Mouse (Mus musculus) liver, adult 2 months (tissue): ENCODE data around the gene Pip4k2c. TPM values are rescaled to one million over a fixed set of nuclear protein-coding genes. Genes with fewer than 3 reads are reported as not detected.
A peak's percentile ranks its signal among the peaks of the same experiment; 100 is the strongest.

Experiments
- DNase-seq: peaks from one replicate; pipeline ENCODE4 v3.0.0-alpha.2; 2011; ENCODE audit warnings: low read depth, low spot score; ENCODE audit errors: extremely low read depth
- H3K27ac ChIP-seq: fragments of 200-500 bp; replicated peaks from 2 replicates; pipeline ENCODE4 v1.5.1; 2012; ENCODE audit warnings: low read depth, mild to moderate bottlenecking, control low read depth, inconsistent platforms, low read length; ENCODE audit not compliant: insufficient read depth
- H3K27me3 ChIP-seq: fragments of 200-500 bp; 2 replicates; pipeline ENCODE4 v1.6.1; 2012; ENCODE audit warnings: mild to moderate bottlenecking, moderate library complexity, low read length, inconsistent platforms; ENCODE audit not compliant: control insufficient read depth, insufficient read depth
- H3K36me3 ChIP-seq: fragments of 200-500 bp; 2 replicates; pipeline ENCODE4 v1.6.1; 2012; ENCODE audit warnings: low read length, inconsistent platforms; ENCODE audit not compliant: control insufficient read depth, insufficient read depth
- H3K4me1 ChIP-seq: fragments of 200-500 bp; 2 replicates; pipeline ENCODE4 v1.6.1; 2011; ENCODE audit warnings: low read length; ENCODE audit not compliant: control insufficient read depth, insufficient read depth
- H3K4me3 ChIP-seq: fragments of 200-500 bp; 2 replicates; pipeline ENCODE4 v1.5.1; 2011; ENCODE audit warnings: low read depth, mild to moderate bottlenecking, control low read depth, low read length, moderate library complexity; ENCODE audit not compliant: insufficient read depth
- H3K79me2 ChIP-seq: fragments of 200-500 bp; 2 replicates; pipeline ENCODE4 v1.6.1; 2012; ENCODE audit warnings: inconsistent platforms, mild to moderate bottlenecking, low read length, moderate library complexity; ENCODE audit not compliant: control insufficient read depth, insufficient read depth
- H3K9ac ChIP-seq: fragments of 200-500 bp; 2 replicates; pipeline ENCODE4 v1.6.1; 2012; ENCODE audit warnings: low read depth, mild to moderate bottlenecking, control low read depth, inconsistent platforms, low read length
- CTCF ChIP-seq: fragments of 200-500 bp; IDR thresholded peaks from 2 replicates; pipeline ENCODE4 v1.5.1; 2011; ENCODE audit warnings: low read depth, low read length, control low read depth
- POLR2A ChIP-seq: fragments of 200-500 bp; IDR thresholded peaks from 2 replicates; pipeline ENCODE4 v1.6.1; 2011; ENCODE audit warnings: low read length, control low read depth; ENCODE audit not compliant: insufficient read depth; ENCODE audit errors: extremely low read depth
- WGBS: fragments of 180-500 bp; shearing (Covaris S2); methylation state at CpG from one replicate; pipeline ENCODE4 v1.1.7; 2018; 5-methylcytosine and 5-hydroxymethylcytosine counted together
- polyA plus RNA-seq: library from polyadenylated mRNA; depleted of rRNA; stranded (reverse); fragments of >200 nt; gene quantifications from 2 replicates; pipeline ENCODE4 v1.2.3, GENCODE M21; 2012
- total RNA-seq: library from RNA; depleted of rRNA; stranded (reverse); fragments of >200 nt; gene quantifications from 2 replicates; pipeline ENCODE4 v1.2.3, GENCODE M21; 2014

Gene Pip4k2c
- total and polyA plus RNA-seq, 2 experiments, result 8.9 to 13.9 TPM

DNA sequence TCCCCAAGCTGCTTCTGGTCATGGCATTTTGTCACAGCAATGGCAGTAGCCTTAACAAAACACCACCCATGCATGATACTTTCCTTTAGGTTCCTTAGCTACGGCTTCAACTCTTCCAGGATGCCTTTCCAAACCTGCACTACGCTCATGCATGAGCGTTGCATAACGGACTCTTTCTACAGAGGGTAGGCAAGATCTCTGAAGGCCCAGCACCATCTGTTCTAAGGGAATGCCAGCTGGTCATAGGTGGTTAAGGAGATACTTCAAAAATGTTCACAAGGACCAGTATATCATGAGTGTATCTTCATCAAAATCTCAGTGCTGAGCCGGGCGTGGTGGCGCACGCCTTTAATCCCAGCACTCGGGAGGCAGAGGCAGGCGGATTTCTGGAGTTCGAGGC, 5.1 kb upstream of the Pip4k2c start:
- no peaks in the 10 kb centered on the region for H3K27me3 ChIP-seq
- 98% methylated on average over 11 of the region's 11 CpGs for WGBS
- no peaks in the 10 kb centered on the region for H3K79me2 ChIP-seq
- no peaks in the 10 kb centered on the region for H3K4me1 ChIP-seq
- H3K9ac ChIP-seq, result no peak overlapping the region
- no peak for TF ChIP-seq POLR2A
- TF ChIP-seq CTCF, result no peak
- no peak for DNase-seq
- H3K36me3 ChIP-seq, result no peaks in the 10 kb centered on the region
- no peak overlapping the region for H3K4me3 ChIP-seq
- no peak overlapping the region for H3K27ac ChIP-seq

DNA sequence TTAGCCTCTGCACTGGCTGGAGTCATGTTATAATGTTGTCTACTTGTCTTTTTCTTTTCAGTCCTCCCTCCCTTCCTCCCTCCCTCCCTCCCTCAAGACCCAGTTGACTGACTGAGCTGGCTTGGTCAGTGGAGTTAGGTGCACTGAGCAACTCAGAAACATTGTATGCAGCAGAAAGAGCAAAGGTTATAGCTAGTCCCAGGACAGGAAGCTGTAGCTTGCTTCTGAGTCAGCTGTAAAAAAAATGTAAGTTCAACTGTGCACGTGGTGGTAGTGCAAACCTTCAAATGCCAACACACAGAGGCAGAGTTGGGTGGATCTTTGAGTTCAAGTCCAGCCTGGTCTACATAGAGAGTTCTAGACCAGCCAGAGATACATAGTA, 3.0 kb upstream of the Pip4k2c start:
- no peak overlapping the region for H3K27ac ChIP-seq

DNA sequence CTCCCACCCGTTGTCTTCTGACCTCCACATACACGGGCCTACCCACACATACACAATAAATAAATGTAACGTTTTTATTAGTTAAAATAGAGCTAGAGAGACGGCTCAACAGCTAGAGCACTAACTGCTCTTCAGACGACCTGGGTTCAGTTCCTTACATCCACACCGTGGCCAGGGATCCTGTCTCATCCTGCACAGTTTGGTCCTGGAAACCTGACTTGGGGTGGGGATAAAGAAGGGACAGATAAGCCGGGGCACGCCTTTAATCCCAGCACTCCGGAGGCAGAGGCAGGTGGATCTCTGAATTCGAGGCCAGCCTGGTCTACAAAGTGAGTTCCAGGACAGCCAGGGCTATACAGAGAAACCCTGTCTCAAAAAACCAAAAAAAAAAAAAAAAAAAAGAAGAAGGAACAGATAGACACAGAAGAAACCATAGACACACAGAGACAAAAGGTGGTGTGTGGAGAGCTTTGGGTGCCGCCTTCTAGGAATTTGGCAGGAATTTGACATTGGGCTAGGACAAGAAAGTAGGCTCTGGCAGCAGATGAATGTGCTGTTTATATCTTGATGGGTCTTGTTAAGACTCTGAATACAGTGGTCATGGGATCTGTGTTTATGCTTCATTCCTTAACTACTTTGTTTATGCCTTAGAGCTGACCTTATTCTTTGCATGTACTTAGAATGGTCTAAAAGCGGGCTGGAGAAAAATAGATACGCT, 2.5 kb upstream of the Pip4k2c start:
- peaks cover 10% of the 10 kb centered on the region; the same call in 1 of the 2 replicates for H3K79me2 ChIP-seq
- no peaks in the 10 kb centered on the region for H3K27me3 ChIP-seq
- H3K9ac ChIP-seq, result no peak overlapping the region
- no peak overlapping the region for H3K4me3 ChIP-seq
- H3K4me1 ChIP-seq, result peaks cover 6% of the 10 kb centered on the region
- no peak for DNase-seq
- 87% methylated on average over 13 of the region's 13 CpGs for WGBS
- no peak for TF ChIP-seq POLR2A
- TF ChIP-seq CTCF, result no peak
- no peak overlapping the region for H3K27ac ChIP-seq
- no peaks in the 10 kb centered on the region for H3K36me3 ChIP-seq

More for the DNA sequence above, 3.0 kb upstream of the Pip4k2c start:
- H3K27me3 ChIP-seq, result no peaks in the 10 kb centered on the region
- no peak for DNase-seq
- no peaks in the 10 kb centered on the region for H3K36me3 ChIP-seq
- no peak overlapping the region for H3K4me3 ChIP-seq
- H3K4me1 ChIP-seq, result peaks cover 6% of the 10 kb centered on the region
- WGBS, result 19% methylated on average over 1 of the region's 1 CpGs
- H3K9ac ChIP-seq, result no peak overlapping the region
- peaks cover 10% of the 10 kb centered on the region; the same call in 1 of the 2 replicates for H3K79me2 ChIP-seq
- TF ChIP-seq POLR2A, result no peak
- no peak for TF ChIP-seq CTCF

DNA sequence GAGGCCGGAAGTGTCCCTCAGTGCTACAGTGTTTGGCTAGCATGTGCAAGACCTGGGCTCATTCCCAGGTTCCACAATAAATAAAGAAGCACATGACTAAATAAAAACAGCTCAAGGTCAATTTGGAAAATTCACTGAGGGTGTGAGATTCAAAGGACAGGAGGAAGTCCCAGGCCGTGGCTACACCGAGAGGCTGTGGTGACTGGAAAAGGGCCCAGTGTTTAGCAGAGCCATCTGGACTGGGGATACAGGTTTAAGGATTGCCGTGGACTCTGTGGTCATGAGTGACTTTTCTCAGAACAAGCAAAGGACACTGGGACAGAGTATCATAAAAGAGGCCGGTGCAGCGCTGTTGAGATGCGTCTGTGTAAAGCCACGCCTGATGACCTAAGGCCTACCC, 1.9 kb upstream of the Pip4k2c start:
- peaks cover 6% of the 10 kb centered on the region for H3K4me1 ChIP-seq
- H3K4me3 ChIP-seq, result no peak overlapping the region
- no peak overlapping the region for H3K27ac ChIP-seq
- no peaks in the 10 kb centered on the region for H3K27me3 ChIP-seq
- DNase-seq, result peak; percentile 55
- peaks cover 10% of the 10 kb centered on the region; the same call in 1 of the 2 replicates for H3K79me2 ChIP-seq
- no peaks in the 10 kb centered on the region for H3K36me3 ChIP-seq
- 50% methylated on average over 8 of the region's 8 CpGs for WGBS
- no peak for TF ChIP-seq POLR2A
- TF ChIP-seq CTCF, result no peak
- no peak overlapping the region for H3K9ac ChIP-seq

DNA sequence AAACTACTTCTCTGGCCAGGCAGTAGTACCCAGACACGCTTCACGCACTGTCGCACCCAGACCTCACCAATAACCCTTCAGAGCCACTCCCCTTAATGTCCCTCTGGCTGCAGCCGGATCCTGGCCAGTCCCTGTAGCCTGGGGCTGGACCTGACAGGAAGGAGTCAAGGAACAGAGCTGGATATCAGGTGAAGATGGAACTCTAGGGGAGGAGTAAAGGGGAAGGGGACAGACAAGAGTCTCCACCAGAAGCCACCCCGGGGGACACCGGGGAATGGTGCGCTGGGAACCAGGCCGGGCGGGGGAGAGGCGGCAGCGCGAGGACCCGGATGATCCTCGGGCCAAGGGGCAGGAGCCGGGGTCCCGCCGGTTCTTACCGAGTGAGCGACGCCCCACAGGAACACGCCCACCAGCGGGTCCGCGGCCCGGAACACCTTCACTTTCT, 402 bp downstream of the Pip4k2c start:
- WGBS, result 2% methylated on average over 25 of the region's 25 CpGs
- peak; percentile 24 for DNase-seq
- Histone ChIP-seq H3K9ac (peak overlapping the region; percentile 86), H3K79me2 (peaks cover 10% of the 10 kb centered on the region; the same call in 1 of the 2 replicates), H3K27me3 (no peaks in the 10 kb centered on the region), H3K27ac (0 out of 2 replicates have a peak overlapping the region, but pooled peaks have one; percentile 24), H3K4me1 (peaks cover 6% of the 10 kb centered on the region), H3K36me3 (no peaks in the 10 kb centered on the region), H3K4me3 (peak overlapping the region; percentile 87)
- TF ChIP-seq CTCF, result no peak

DNA sequence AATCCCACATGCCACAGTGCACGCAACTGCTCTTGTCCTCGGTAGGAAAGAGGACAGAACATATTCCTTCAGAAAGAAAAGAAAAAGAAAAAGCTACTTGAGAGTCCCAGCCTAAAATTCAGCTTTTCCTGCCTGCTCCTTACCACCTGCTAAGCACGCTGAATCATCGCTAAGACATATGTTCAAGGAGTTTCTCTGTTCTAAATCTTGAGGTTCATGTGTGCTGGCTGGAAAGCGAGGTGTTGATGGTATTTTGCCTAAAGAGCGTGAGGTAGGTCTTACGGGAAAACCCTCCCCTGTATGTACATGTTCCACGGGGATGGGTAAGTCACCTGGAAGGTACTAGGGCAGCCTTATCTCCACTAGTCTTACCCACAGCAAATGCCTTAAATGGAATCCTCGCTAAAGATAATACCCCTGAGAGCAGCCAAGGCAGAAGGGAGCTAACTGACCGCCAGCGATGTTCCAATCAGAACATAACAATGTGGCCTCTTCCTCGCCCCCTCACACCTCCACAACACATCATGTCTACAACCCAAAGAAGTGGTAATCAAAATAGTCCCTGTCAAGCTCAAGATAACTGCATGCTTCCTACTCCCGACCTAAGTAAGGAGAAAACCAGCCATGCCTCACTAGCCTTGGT, 1.3 kb downstream of the Pip4k2c start:
- no peak overlapping the region for H3K4me3 ChIP-seq
- H3K79me2 ChIP-seq, result peaks cover 10% of the 10 kb centered on the region; the same call in 1 of the 2 replicates
- peaks cover 4% of the 10 kb centered on the region for H3K36me3 ChIP-seq
- TF ChIP-seq CTCF (no peak), POLR2A (no peak)
- H3K4me1 ChIP-seq, result peaks cover 6% of the 10 kb centered on the region
- 91% methylated on average over 13 of the region's 13 CpGs for WGBS
- H3K27me3 ChIP-seq, result no peaks in the 10 kb centered on the region
- no peak overlapping the region for H3K9ac ChIP-seq
- no peak overlapping the region for H3K27ac ChIP-seq
- no peak for DNase-seq
